ENCODE assay signal across 22 mouse cellular contexts in the genomic region with DNA sequence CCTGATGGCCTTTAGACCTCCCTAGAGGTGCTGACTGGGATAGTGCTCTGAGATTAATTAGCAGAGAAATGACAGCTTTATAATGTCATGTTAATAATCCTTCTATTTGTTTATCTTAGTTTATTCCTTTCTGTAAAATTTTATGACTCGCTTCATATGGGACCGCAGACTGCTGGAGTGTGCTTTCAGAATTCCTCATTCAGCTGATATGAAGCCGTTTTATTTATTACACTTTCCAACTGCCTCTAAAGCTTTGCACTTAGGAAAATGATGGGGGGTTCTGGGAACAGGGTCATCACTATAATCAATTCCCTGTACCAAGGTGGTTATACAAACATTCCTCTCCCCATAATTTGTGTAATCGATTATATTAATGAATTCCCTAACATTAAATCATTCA.
"Had no signal": no experiment of that assay in that cellular context is flagged by ENCODE, and none has a peak within 500 bp of the region (broad histone marks: within the 10 kb centered on the region; RNA-seq: fewer than 3 reads in every experiment).

No protein-coding gene starts in this region.

- ATAC-seq: forebrain, postnatal 0 days; hindbrain, postnatal 0 days; liver, embryonic 12.5 days had no signal

- H3K9me3 ChIP-seq: heart, embryonic 10.5 days; heart, embryonic 13.5 days; heart, embryonic 15.5 days; hindbrain, embryonic 13.5 days; hindbrain, embryonic 15.5 days; limb, embryonic 13.5 days; limb, embryonic 15.5 days; liver, embryonic 12.5 days had no signal

- H3K4me3 ChIP-seq: heart, embryonic 10.5 days; heart, embryonic 13.5 days; heart, embryonic 15.5 days; hindbrain, embryonic 13.5 days; hindbrain, embryonic 15.5 days; limb, embryonic 13.5 days; limb, embryonic 15.5 days; liver, embryonic 12.5 days had no signal

- H3K27ac ChIP-seq: heart, embryonic 10.5 days; heart, embryonic 13.5 days; heart, embryonic 15.5 days; hindbrain, embryonic 13.5 days; hindbrain, embryonic 15.5 days; hindbrain, postnatal 0 days; limb, embryonic 13.5 days; limb, embryonic 15.5 days; liver, embryonic 12.5 days; liver, embryonic 14.5 days had no signal

- H3K27me3 ChIP-seq: heart, embryonic 13.5 days; heart, embryonic 15.5 days; hindbrain, embryonic 13.5 days; hindbrain, embryonic 15.5 days; limb, embryonic 13.5 days; limb, embryonic 15.5 days; liver, embryonic 12.5 days had no signal

- H3K4me1 ChIP-seq: heart, embryonic 10.5 days; heart, embryonic 13.5 days; heart, embryonic 15.5 days; limb, embryonic 13.5 days; limb, embryonic 15.5 days; liver, embryonic 12.5 days had no signal

- DNase-seq: forebrain, postnatal 0 days; gastrocnemius, postnatal 14 days; gastrocnemius, postnatal 36 days; heart, adult 18-20 months; heart, postnatal 14 days; heart, postnatal 36 days; kidney, adult 11 months; kidney, adult 8-10 months; kidney, postnatal 14 days; layer of hippocampus, adult 9-11 months; layer of hippocampus, postnatal 36 days; left cerebral cortex, postnatal 4 days had no signal

- H3K36me3 ChIP-seq: heart, embryonic 10.5 days; heart, embryonic 13.5 days; heart, embryonic 15.5 days; hindbrain, embryonic 13.5 days; hindbrain, embryonic 15.5 days; limb, embryonic 13.5 days; limb, embryonic 15.5 days; liver, embryonic 12.5 days had no signal

- H3K9ac ChIP-seq: forebrain, postnatal 0 days; heart, embryonic 13.5 days; heart, embryonic 15.5 days; hindbrain, embryonic 13.5 days; hindbrain, embryonic 15.5 days; limb, embryonic 13.5 days; limb, embryonic 15.5 days; liver, embryonic 12.5 days; liver, embryonic 14.5 days had no signal

- H3K4me2 ChIP-seq: heart, embryonic 13.5 days; heart, embryonic 15.5 days; hindbrain, embryonic 13.5 days; hindbrain, embryonic 15.5 days; limb, embryonic 13.5 days; limb, embryonic 15.5 days; liver, embryonic 12.5 days had no signal
